Mouse (Mus musculus): ENCODE results near the gene Gpd2. TPM values are rescaled to one million over a fixed set of nuclear protein-coding genes. Genes with fewer than 3 reads are reported as not detected.

The Gpd2 gene
- 10 to 100 TPM in 1 of 2 experiments, 1 to 10 TPM in 1; 7.6 to 19.3 TPM for polyA plus RNA-seq (2017; shearing (Covaris generic))

GRCm38 (mm10) chr2:57237475-57237919 lies at the start of gene Gpd2:
Gene Gpd2 (plus strand): TSS chr2:57237635.

Other genes with a start within 250 kb of the Gpd2 start
- 1 to 10 TPM in 1 of 2 experiments, under 1 TPM in 1; 0.39 to 3.4 TPM for gene Nr4a2, start 113.6 kb upstream of the Gpd2 start, polyA plus RNA-seq (2017; shearing (Covaris generic))